Mouse (Mus musculus): ENCODE data around the gene Arl8a. TPM values are rescaled to one million over a fixed set of nuclear protein-coding genes. Genes with fewer than 3 reads are reported as not detected.

The Arl8a gene
- 205 TPM for polyA plus RNA-seq (2015; fragmentation: Illumina TruSeq; extraction: RNeasy Lipid Tissue Mini Kit (QIAGEN cat#74804); ENCODE audit: low read depth, low replicate concordance)

DNA sequence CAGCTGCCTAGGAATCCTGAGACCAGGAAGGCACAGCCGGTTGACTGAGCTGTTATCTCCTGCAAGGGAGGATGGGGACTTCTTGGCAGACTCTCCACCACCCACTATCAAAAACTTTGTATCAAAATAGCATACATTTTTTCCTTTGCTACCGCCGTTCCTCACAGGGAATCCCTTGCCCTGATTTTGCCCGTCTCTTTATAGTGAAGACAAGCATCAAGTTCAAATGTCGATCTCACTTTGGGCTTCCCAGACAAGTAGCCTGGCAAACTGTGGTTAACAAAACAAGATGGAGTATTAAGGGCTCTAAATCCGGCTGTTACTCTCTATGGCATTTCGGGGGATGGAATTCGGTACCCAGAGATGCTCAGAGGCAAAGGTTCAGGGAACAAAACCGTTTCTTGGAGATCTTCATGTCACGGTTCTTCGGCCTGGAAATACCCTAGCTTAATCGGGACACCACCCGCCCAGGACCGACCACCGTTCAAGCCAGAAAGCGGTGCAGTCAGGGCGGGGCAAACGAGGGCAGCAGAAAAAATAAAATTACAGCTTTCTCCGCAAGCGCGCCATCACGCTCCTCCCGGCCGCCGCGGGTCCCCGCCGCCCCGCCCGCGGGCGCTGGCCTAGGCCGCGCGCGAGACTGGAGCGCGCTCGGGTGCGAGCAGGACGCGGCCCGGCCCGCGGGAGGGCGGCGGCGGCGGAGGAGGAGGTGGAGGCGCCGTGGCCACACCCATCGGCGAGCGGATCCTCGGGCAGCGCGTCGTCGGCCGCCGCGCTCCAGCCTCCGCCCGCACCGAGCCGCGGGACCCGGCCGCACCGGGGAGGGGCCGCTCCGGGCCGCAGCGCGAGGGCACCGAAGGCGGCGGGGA lies at the start of gene Arl8a:
Gene Arl8a, plus strand, starts transcription at position 748 of the 869 bp plus-strand sequence.

DNA sequence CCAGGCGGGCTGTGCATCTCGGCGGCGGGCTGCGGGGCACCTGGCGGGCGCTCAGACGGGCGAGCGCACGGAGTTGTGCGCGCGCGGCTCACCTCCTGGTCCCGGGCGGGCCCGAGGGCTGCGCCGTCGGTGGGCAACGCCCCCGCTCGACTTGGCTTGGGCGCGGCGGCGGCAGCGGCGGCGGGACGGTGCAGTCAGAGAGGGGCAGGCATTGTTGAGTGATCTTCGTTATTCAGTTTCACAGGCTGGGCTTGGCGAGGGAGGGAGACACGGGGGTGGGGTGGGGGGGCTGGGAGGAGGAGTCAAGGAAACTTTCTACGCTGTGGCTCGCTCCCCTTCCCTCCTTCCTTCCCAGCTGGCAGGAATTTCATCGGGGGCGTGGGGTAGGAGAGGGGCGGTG lies 41.5 kb upstream of the Arl8a start, which contains the start of gene Lgr6:
Gene Lgr6, minus strand, starts transcription at position 153 of the 400 bp plus-strand sequence.

DNA sequence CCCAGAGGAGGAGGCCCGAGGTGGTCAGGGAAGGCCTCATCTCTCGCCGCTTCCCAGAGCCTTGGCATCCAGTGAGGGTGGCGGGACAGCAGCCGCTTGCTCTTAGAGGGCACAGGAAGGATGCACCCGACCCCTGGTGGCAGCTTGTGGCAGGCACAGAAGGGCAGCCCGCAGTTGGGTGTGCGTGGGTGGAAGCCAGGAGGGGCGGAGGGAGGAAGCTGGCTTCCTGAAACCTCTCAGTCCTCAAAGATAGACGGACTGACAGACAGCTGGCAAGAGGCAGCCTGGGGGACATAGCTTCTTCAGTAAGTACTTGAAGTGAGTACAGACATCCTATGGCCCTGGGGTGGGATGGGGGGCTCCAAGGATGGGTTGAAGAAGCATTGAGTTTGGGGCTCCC lies 14.2 kb upstream of the Arl8a start, which contains the start of gene Ptpn7:
Gene Ptpn7, plus strand, starts transcription at position 228 of the 400 bp plus-strand sequence.

DNA sequence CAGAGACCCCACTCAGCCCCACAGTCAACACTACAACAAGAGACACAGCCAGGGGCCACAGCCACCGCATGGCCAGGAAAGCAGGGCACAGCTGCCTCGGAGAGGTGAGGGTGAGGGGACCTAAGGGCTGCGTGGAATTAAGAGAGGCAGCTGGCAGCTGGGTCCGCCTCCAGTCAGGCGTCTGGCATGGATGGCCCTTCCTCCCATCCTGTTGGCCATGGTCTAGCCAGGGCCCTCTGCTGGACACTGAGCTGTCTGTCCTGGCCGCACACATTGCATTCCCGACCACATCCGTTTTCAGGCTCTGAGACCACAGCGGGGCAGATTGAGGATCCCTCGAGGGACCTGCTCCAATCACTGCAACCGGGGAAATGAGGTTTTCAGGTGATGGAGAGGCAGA lies 20.8 kb downstream of the Arl8a start, which contains the start of gene Gpr37l1:
Gene Gpr37l1, minus strand, starts transcription at position 247 of the 400 bp plus-strand sequence.

Other genes with a start within 250 kb of the Arl8a start
- 34.2 TPM for gene Ppp1r12b, start 190.9 kb upstream of the Arl8a start, polyA plus RNA-seq (2015; fragmentation: Illumina TruSeq; extraction: RNeasy Lipid Tissue Mini Kit (QIAGEN cat#74804); ENCODE audit: low read depth, low replicate concordance)
- gene Ube2t, start 184.3 kb upstream of the Arl8a start, polyA plus RNA-seq (2015; fragmentation: Illumina TruSeq; extraction: RNeasy Lipid Tissue Mini Kit (QIAGEN cat#74804); ENCODE audit: low read depth, low replicate concordance): 2.3 TPM
- 2.0 TPM for gene Lgr6, start 41.5 kb upstream of the Arl8a start, polyA plus RNA-seq (2015; fragmentation: Illumina TruSeq; extraction: RNeasy Lipid Tissue Mini Kit (QIAGEN cat#74804); ENCODE audit: low read depth, low replicate concordance)
- gene Ptpn7, start 14.1 kb upstream of the Arl8a start, polyA plus RNA-seq (2015; fragmentation: Illumina TruSeq; extraction: RNeasy Lipid Tissue Mini Kit (QIAGEN cat#74804); ENCODE audit: low read depth, low replicate concordance): 1.2 TPM
- gene Gpr37l1, start 20.9 kb downstream of the Arl8a start, polyA plus RNA-seq (2015; fragmentation: Illumina TruSeq; extraction: RNeasy Lipid Tissue Mini Kit (QIAGEN cat#74804); ENCODE audit: low read depth, low replicate concordance): 220 TPM
- gene Elf3, start 111.7 kb downstream of the Arl8a start, polyA plus RNA-seq (2015; fragmentation: Illumina TruSeq; extraction: RNeasy Lipid Tissue Mini Kit (QIAGEN cat#74804); ENCODE audit: low read depth, low replicate concordance): not detected
- gene Rnpep, start 137.3 kb downstream of the Arl8a start, polyA plus RNA-seq (2015; fragmentation: Illumina TruSeq; extraction: RNeasy Lipid Tissue Mini Kit (QIAGEN cat#74804); ENCODE audit: low read depth, low replicate concordance): 46.0 TPM
- 167 TPM for gene Timm17a, start 167.0 kb downstream of the Arl8a start, polyA plus RNA-seq (2015; fragmentation: Illumina TruSeq; extraction: RNeasy Lipid Tissue Mini Kit (QIAGEN cat#74804); ENCODE audit: low read depth, low replicate concordance)
- 1.1 TPM for gene Lmod1, start 178.0 kb downstream of the Arl8a start, polyA plus RNA-seq (2015; fragmentation: Illumina TruSeq; extraction: RNeasy Lipid Tissue Mini Kit (QIAGEN cat#74804); ENCODE audit: low read depth, low replicate concordance)
- 174 TPM for gene Shisa4, start 228.4 kb downstream of the Arl8a start, polyA plus RNA-seq (2015; fragmentation: Illumina TruSeq; extraction: RNeasy Lipid Tissue Mini Kit (QIAGEN cat#74804); ENCODE audit: low read depth, low replicate concordance)